Mouse (Mus musculus) heart, embryonic 12.5 days (tissue): Measurements from ENCODE around the gene Zfp605. TPM values are rescaled to one million over a fixed set of nuclear protein-coding genes. Genes with fewer than 3 reads are reported as not detected.

Experiments used
- ATAC-seq: fragments of 200-750 bp; cut with Nextera tagmentation; 2 replicates; pipeline ENCODE4 v1.8.0; 2017; ENCODE audit warnings: moderate TSS enrichment, moderate library complexity; ENCODE audit not compliant: insufficient number of reproducible peaks, low FRiP score
- H3K27ac ChIP-seq: fragments of 300-500 bp; sonication (generic); 2 replicates; pipeline ENCODE4 v1.5.1; 2016; ENCODE audit warnings: mild to moderate bottlenecking, moderate library complexity; ENCODE audit not compliant: poor library complexity, severe bottlenecking
- H3K27me3 ChIP-seq: fragments of 300-500 bp; sonication (generic); replicated peaks from 2 replicates; pipeline ENCODE4 v1.6.1; 2016; ENCODE audit warnings: mild to moderate bottlenecking, moderate library complexity
- H3K36me3 ChIP-seq: fragments of 300-500 bp; sonication (generic); 2 replicates; pipeline ENCODE4 v1.6.1; 2016; ENCODE audit warnings: mild to moderate bottlenecking, moderate library complexity
- H3K4me1 ChIP-seq: fragments of 300-500 bp; sonication (generic); replicated peaks from 2 replicates; pipeline ENCODE4 v1.6.1; 2016; ENCODE audit warnings: mild to moderate bottlenecking
- H3K4me2 ChIP-seq: fragments of 300-500 bp; sonication (generic); 2 replicates; pipeline ENCODE4 v1.6.1; 2016; ENCODE audit warnings: mild to moderate bottlenecking, moderate library complexity
- H3K4me3 ChIP-seq: fragments of 300-500 bp; sonication (generic); 2 replicates; pipeline ENCODE4 v1.5.1; 2016; ENCODE audit warnings: mild to moderate bottlenecking
- H3K9ac ChIP-seq: fragments of 300-500 bp; sonication (generic); 2 replicates; pipeline ENCODE4 v1.6.1; 2016; ENCODE audit warnings: mild to moderate bottlenecking, moderate library complexity
- H3K9me3 ChIP-seq: fragments of 300-500 bp; sonication (generic); replicated peaks from 2 replicates; pipeline ENCODE4 v1.6.1; 2016; ENCODE audit warnings: mild to moderate bottlenecking, moderate library complexity
- WGBS: fragments of 180-500 bp; shearing (Covaris S2); methylation state at CpG from one replicate; pipeline ENCODE4 v1.1.7; 2016; 5-methylcytosine and 5-hydroxymethylcytosine counted together
- polyA plus RNA-seq: library from polyadenylated mRNA; unstranded; fragments of >200 nt; fragmentation: Nextera tagmentation; extraction: Ambion mirVana; gene quantifications from 2 replicates; pipeline ENCODE4 v1.2.1, GENCODE M21; 2016

The Zfp605 gene
- polyA plus RNA-seq, 1 experiment from 2014 or later: 2.3 TPM

DNA sequence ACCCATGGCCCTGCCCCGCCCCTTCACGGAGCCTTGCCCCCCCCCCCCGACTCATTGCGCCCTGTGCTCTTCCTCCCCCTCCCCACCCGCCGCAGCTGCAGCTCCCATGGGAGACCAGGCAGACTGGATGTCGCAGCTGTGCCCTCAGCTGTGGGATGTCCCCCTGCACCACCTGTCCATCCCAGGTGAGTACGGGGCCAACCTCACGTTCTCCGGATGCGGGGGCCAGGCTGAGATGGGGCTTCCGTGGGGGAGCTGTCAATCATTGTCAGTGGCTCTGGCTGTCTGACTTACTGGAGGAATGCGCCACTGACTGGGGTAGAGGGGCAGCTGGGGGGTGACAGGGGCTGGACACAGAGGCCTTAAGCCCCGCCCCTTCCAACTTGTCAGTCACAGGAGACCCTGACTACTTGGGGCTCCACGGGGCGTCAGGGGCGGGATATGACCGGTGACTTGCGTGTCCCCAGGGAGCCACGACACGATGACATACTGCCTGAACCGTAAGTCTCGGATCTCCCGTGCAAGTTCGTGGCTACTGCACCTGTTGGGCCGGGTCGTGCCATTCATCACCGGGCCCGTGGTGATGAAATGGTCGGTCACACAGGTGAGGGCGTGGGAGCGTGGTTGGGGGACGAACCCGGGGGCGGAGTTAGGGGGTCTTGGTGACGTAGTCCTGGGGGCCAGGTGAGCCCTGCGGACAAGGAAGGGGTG is 8.8 kb upstream of the Zfp605 start:
- Histone ChIP-seq H3K4me3 (peak overlapping the region; percentile 41), H3K36me3 (peaks cover 37% of the 10 kb centered on the region), H3K27ac (no peak overlapping the region), H3K4me2 (peak overlapping the region; percentile 84), H3K4me1 (peaks cover 20% of the 10 kb centered on the region), H3K9me3 (0 out of 2 replicates have a peak, but pooled peaks cover 3% of the 10 kb centered on the region), H3K27me3 (0 out of 2 replicates have a peak, but pooled peaks cover 13% of the 10 kb centered on the region), H3K9ac (peak overlapping the region; percentile 11; the same call in 1 of the 2 replicates)
- peak; percentile 7; the same call in 1 of the 2 replicates for ATAC-seq
- WGBS: 1% methylated on average over 32 of the region's 37 CpGs

DNA sequence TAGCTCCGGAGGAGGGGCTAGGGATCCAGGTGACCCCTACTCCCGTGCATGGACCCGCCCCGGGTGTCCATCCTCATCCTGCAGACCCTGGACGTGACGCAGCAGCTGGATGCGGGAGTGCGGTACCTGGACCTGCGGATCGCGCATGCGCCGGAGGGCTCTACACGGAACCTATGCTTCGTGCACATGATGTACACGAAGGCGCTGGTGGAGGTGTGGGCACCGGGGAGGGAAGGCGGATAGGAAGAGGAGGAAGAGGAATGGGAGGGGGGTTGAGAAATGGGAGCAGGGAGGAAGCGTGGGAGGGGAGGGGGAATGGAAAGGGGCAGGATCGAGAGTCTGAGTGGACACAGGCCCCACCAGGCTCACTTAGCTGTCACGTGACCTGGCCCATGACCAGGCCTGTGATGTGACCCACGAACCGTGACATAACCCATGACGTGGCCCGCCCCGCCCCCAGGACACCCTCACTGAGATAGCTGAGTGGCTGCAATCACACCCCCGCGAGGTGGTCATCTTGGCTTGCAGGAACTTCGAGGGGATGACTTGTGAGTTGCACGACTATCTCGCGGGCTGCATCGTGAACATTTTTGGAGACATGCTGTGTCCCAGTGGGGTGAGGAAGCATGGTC is 8.1 kb upstream of the Zfp605 start:
- Histone ChIP-seq H3K4me1 (peaks cover 27% of the 10 kb centered on the region), H3K36me3 (peaks cover 44% of the 10 kb centered on the region), H3K27me3 (0 out of 2 replicates have a peak, but pooled peaks cover 13% of the 10 kb centered on the region), H3K4me2 (peak overlapping the region; percentile 84), H3K9me3 (0 out of 2 replicates have a peak, but pooled peaks cover 3% of the 10 kb centered on the region), H3K9ac (peak overlapping the region; percentile 11; the same call in 1 of the 2 replicates), H3K27ac (no peak overlapping the region), H3K4me3 (peak overlapping the region; percentile 41)
- ATAC-seq: peak; percentile 57
- 12% methylated on average over 34 of the region's 34 CpGs for WGBS

DNA sequence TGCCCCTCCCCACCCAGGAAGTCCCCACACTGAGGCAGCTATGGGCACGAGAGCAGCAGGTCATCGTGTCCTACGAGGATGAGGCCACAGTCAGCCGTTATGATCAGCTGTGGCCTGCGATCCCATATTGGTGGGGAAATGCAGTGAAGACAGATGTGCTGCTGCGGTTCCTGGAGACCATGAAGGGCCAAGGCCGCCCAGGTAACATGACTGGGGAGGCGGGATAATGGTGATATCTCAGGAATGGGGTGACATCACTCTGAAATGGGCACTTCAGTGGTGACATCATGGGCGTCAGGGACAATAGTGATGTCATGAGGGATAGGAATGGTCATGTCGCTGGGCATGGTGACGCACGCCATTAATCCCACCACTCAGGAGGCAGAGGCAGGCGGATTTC is 7.5 kb upstream of the Zfp605 start:
- H3K9me3 ChIP-seq: 0 out of 2 replicates have a peak, but pooled peaks cover 3% of the 10 kb centered on the region
- 0 out of 2 replicates have a peak, but pooled peaks cover 13% of the 10 kb centered on the region for H3K27me3 ChIP-seq
- 88% methylated on average over 13 of the region's 13 CpGs for WGBS
- peak overlapping the region; percentile 84; the same call in 1 of the 2 replicates for H3K4me2 ChIP-seq
- peaks cover 29% of the 10 kb centered on the region for H3K4me1 ChIP-seq
- no peak for ATAC-seq
- peak overlapping the region; percentile 41 for H3K4me3 ChIP-seq
- no peak overlapping the region for H3K27ac ChIP-seq
- peaks cover 44% of the 10 kb centered on the region for H3K36me3 ChIP-seq
- H3K9ac ChIP-seq: no peak overlapping the region

DNA sequence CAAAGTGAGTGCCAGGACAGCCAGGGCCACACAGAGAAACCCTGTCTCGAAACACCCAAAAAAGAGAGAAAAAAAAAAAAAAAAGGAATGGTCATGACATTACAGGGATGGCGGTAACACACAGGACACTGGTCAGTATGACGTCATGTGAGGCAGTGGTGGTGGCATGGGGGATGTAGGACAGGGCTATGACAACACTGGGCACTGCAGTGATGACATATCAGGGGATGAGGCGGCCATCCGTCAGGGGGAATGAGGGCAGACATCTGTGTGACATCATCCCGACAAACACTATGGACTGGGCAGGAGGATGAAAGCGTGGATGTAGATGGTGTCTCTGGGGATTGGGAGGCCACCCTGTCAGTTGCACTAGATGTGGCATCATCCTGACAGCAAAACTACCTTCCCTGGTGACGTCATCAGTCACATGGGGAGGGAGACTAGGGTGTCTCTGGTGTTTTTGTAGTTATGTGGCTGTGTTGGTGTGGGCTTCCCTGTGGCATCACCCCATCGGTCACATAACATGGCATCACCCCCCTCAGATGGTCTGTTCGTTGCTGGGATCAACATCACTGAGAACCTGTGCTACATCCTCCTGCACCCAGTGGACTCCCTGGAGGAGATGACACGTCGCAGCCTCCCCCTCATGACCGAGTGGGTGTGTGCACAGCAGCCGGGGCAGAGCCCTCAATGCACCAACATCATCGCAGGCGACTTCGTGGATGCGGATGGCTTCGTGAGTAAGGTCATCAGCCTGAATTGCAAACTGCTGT is 6.9 kb upstream of the Zfp605 start:
- ATAC-seq: no peak

DNA sequence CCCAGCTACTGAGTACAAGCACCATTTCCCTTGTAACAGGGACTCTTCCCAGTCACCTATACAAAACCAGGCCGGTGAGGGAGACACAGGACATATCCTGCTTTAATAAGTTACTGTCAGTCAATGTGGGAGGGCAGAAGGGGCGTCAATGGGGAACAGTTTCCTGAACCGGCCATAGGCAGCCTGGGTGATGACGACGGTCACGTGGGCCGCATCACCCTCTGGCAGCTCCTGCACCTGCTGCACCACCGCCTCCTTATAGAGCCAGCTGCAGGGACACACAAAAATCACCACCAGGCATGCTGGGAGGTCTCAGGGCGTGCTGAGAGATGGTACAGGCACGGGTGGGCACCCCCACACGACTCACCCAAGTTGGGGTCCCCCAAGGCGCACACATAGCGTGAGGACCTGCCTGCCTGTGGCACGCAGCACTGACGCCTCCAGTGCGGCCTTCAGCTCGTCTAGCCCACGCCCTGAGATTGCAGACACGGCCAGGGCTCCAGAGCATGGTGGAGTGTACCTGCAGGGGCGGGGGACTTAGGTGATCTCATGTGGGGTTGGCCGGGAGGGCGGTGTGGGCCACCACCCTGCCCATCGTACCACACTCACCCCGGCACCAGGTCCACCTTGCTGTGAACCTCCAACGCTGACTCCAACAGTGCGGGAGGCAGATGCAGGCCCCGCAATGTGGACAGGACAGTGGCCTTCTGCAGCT is 5.8 kb upstream of the Zfp605 start:
- Histone ChIP-seq H3K4me2 (no peak overlapping the region), H3K27ac (no peak overlapping the region), H3K36me3 (peaks cover 44% of the 10 kb centered on the region), H3K4me3 (no peak overlapping the region), H3K9ac (no peak overlapping the region), H3K9me3 (0 out of 2 replicates have a peak, but pooled peaks cover 3% of the 10 kb centered on the region), H3K4me1 (peaks cover 29% of the 10 kb centered on the region), H3K27me3 (0 out of 2 replicates have a peak, but pooled peaks cover 12% of the 10 kb centered on the region)
- 93% methylated on average over 27 of the region's 27 CpGs for WGBS
- ATAC-seq: no peak

More for the DNA sequence above, 6.9 kb upstream of the Zfp605 start:
- Histone ChIP-seq H3K36me3 (peaks cover 44% of the 10 kb centered on the region), H3K4me3 (no peak overlapping the region), H3K4me2 (no peak overlapping the region), H3K9ac (no peak overlapping the region), H3K27ac (no peak overlapping the region), H3K9me3 (0 out of 2 replicates have a peak, but pooled peaks cover 3% of the 10 kb centered on the region), H3K4me1 (peaks cover 29% of the 10 kb centered on the region), H3K27me3 (0 out of 2 replicates have a peak, but pooled peaks cover 13% of the 10 kb centered on the region)
- WGBS: 92% methylated on average over 19 of the region's 19 CpGs

DNA sequence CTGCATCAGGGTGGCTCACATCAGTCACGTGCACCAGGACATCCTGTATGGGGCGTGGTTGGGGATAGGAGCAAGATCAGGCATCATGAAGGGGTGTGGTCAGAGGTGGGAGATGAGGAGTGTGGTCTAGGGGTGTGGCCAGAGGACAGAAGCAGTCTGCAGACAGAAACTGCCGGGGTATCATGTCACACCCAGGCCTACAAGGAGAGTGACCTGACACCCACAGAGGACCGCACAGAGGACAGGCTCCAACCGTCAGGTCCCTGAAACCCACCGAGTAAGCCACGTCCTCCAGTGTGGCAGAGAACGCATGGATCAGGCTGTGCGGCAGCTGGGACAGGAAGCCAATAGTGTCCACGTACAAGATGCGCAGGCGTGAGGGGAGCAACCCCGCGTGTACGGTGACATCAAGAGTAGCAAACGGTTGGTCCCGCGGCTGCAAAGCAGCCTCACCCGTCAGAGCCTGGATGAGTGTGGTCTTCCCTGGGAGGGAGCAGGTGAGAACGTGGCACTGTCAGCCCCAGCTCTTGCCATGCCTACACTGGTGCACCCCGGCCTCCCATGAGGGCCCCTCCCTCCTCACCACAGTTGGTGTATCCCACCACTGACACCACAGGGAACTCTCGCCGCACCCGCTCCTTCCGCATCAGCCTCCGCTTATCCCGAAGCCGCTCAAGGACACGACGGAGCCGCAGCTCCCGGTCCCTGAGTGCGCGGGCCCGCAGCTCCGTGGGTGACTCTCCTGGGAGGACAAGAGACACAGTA is 5.1 kb upstream of the Zfp605 start:
- Histone ChIP-seq H3K36me3 (peaks cover 44% of the 10 kb centered on the region), H3K27ac (no peak overlapping the region), H3K9me3 (0 out of 2 replicates have a peak, but pooled peaks cover 3% of the 10 kb centered on the region), H3K4me1 (peaks cover 29% of the 10 kb centered on the region), H3K27me3 (0 out of 2 replicates have a peak, but pooled peaks cover 5% of the 10 kb centered on the region), H3K4me2 (no peak overlapping the region), H3K9ac (no peak overlapping the region), H3K4me3 (no peak overlapping the region)
- ATAC-seq: no peak
- WGBS: 92% methylated on average over 36 of the region's 36 CpGs

DNA sequence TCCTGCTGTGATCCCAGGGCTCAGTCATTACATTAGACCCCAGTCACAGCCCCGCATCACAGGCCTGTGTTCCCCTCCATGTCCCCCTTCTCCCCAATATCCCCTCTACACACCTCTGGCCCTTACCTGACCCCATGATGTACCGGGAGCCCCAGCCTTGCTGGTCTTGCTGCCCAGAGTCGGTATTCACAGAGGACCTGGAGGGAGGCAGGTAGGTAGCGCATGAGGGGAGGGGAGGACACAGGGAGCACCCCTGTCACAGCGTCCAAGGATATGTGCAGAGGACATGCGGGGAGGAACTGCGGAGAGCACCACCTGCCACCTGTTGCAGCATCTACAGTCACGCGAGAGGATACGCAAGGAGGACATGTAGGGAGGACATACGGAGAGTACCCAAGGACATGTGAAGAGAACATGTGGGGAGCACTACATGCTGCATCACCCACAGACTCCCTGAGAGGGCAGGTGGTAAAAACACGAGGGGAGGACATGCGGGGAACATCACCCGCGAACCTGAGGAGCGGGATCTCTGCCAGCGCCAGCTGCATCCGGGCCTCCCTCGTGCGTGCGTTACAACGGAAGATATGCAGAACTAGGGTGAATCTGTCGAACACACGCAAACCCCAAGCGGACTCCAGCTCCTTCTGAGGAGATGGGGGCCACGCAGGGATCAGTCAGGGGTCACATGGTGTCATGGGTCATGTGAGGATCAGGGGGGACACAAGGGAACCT is 3.6 kb upstream of the Zfp605 start:
- Histone ChIP-seq H3K4me1 (peaks cover 26% of the 10 kb centered on the region), H3K4me2 (peak overlapping the region; percentile 94), H3K9me3 (0 out of 2 replicates have a peak, but pooled peaks cover 3% of the 10 kb centered on the region), H3K4me3 (peak overlapping the region; percentile 69), H3K27ac (no peak overlapping the region), H3K9ac (peak overlapping the region; percentile 75; the same call in 1 of the 2 replicates), H3K27me3 (no peaks in the 10 kb centered on the region), H3K36me3 (peaks cover 44% of the 10 kb centered on the region)
- no peak for ATAC-seq
- 92% methylated on average over 26 of the region's 26 CpGs for WGBS

DNA sequence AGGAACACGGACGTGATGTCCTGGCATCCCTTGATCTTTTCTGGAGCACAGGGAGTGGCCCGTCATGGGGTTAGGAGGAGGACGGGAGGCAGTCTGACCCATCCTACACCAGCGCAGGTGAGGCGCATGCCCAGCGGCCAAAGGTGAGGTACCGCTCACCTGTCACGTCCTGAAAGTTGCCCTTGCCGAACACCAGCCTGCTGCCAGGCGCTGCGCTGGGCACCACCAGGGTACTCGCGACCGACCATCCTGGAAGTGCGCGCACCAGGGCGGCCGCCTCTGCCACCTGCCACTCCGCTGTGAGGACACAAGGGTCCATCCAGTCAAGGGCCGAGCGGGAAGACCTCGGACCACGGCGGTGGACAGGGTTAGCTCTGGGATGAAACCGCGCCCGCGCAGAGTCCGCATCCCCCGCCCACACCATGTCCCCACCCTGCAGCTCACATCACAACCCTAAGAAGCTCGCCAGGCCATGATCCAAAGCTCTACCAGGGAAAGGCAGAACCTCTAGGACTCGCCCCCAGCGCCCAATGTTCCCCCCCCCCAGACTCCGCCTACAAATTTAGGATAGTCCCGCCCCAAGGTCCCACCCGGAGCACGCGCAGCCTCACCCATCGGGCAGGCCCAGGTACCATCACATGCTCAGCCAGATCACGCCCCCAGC is 2.9 kb upstream of the Zfp605 start:
- ATAC-seq: peak; percentile 38
- peaks cover 18% of the 10 kb centered on the region for H3K4me1 ChIP-seq
- H3K9me3 ChIP-seq: 0 out of 2 replicates have a peak, but pooled peaks cover 3% of the 10 kb centered on the region
- peak overlapping the region; percentile 75 for H3K9ac ChIP-seq
- H3K4me2 ChIP-seq: peak overlapping the region; percentile 94
- peaks cover 44% of the 10 kb centered on the region for H3K36me3 ChIP-seq
- H3K27me3 ChIP-seq: no peaks in the 10 kb centered on the region
- peak overlapping the region; percentile 96 for H3K27ac ChIP-seq
- H3K4me3 ChIP-seq: peak overlapping the region; percentile 69
- 15% methylated on average over 39 of the region's 41 CpGs for WGBS
